Mouse (Mus musculus) 416B (cell line): ENCODE data around the gene Ltbp1.

Experiments
- DNase-seq: peaks from one replicate; pipeline ENCODE4 v3.0.0; 2011; ENCODE audit warnings: low read depth

Ltbp1 gene

GRCm38 (mm10) chr17:75005685-75006680 is 615 bp downstream of the Ltbp1 start:
- no peak for DNase-seq

DNA sequence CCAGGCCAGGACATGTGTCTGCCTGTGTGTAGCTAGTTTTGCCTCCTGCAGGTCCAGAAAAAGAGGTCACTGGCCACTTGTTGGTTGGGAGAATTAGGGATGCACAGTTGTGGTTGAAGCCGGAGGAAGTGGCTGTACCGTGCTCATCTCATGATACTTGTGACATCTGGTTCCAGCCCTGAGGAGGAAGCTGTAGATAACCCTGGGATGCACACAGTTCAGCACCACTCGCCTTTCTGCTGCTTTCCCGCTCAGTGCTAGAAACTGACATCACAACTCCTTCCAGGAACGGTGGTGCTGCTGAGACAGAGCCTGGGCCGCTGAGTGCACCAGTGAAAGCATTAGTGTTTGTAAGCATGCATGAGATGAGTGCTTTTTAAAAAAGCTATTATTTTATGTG is 5.6 kb downstream of the Ltbp1 start:
- peak; percentile 11 for DNase-seq

DNA sequence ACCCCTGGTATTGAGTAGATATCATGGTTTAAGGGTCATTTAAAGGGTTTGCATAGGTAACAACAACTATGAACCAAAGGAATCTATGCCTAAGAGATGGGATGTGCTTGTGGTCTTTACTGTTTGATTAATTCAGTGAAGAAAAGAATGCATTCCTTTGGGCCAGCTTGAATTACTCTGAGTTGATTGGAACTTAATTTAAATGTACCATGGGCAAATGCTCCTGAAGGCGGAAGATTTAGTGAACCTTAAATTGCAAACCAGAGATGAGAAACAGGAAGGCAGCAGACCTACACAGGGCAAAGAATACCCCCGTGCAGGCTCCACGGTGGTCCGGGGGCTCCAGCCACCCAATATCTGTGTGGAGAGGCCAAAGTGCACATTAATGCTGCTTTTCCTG is 7.8 kb downstream of the Ltbp1 start:
- DNase-seq = no peak

DNA sequence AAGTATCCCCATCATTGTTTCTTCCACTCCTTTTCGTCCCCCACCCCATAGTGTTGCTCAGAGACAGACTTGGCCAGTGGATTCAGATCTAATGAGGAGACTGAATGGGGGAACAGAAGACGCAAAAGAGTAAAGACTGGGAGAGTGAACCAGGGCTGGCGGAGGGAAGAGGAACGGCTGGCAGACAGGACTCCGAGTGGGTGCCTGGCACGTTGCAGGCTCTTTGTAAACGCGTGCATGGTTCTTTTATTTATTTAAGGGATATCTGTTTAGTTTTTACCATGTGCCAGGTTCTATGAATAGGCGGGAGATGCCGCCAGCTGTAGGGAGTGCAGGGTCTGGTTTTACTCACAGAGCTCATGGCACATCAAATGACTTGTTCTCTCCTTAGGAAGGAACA is 8.5 kb downstream of the Ltbp1 start:
- no peak for DNase-seq

DNA sequence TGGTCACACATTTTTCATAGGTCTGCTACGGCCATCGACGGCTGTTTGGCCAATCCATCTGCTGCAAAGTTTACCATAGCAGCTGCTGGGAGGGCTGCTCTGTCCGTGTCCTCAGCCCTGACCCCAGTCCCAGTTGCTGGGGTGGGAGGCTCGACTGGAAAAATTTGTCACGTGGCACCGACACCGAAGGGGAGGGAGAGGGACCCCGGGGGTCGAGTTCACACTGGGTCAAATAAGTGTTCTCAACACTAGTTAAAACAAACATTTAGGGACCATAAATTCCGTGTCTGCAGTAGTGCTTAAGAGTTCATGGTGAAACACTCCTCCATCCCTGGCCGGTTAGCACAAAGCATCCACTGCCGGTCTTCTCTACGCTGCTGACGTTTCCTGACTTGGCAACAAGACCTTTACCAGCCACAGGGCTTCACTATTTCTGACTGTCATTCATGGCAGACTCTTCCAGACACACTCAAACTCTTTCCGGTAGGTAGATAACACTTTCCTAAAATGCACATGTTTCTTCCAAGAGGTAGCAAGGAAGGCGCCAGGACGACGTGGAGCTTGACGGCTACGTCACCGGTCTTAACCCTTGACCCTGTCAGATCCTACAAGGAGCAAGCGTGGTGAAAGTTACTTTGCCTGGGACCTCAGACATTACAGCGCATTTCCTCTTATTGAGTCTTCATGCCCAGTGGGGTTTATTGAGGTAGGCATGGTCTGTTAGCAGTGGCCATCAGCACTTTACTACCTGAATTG is 9.4 kb downstream of the Ltbp1 start:
- no peak for DNase-seq

- no peak for DNase-seq
These were observed 10.2 kb downstream of the Ltbp1 start for GRCm38 (mm10) chr17:75015546-75015945.

DNA sequence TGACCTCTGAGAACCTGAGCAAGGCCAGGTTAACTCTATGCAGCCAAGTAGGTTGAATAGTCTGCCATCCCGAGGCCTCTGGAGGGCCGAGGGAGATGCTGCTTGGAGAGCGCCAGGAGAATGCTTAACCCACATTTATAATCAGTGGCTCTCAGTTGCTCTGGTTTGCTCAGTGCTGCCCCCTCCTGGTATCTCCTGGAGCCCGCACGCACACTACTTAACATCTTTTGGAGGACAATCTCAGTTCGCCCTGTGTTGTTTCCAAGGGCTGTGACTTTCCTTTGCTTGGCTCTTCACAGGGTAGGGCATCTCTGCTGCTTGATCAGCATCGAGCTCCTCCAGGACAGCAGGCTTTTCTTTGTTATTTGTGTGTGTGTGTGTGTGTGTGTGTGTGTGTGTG is 12.1 kb downstream of the Ltbp1 start:
- DNase-seq = peak; percentile 35

- DNase-seq = no peak
These were observed 12.8 kb downstream of the Ltbp1 start for GRCm38 (mm10) chr17:75018142-75018541.

GRCm38 (mm10) chr17:75020026-75020425 is 14.7 kb downstream of the Ltbp1 start:
- DNase-seq = no peak

DNA sequence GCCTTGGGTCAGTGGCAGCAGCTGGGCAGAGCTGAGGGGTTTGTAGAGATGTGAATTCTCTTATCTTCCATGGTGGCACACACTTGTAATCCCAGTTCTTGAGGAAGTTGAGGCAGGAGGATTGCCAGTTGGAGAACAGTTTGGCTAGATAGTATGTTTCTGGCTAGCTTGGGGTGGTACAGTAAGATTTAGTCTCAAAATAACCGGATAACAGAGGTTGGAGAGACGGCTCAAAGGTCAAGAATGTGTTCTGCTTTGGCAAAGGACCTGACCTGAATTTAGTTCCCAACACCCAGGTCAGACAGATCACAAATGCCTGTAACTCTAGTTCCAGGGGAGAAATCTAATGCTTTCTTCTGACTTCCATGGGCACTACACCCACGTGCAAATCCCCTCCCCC is 15.3 kb downstream of the Ltbp1 start:
- no peak for DNase-seq

- no peak for DNase-seq
These were observed 22.2 kb downstream of the Ltbp1 start for GRCm38 (mm10) chr17:75027358-75028131.

DNA sequence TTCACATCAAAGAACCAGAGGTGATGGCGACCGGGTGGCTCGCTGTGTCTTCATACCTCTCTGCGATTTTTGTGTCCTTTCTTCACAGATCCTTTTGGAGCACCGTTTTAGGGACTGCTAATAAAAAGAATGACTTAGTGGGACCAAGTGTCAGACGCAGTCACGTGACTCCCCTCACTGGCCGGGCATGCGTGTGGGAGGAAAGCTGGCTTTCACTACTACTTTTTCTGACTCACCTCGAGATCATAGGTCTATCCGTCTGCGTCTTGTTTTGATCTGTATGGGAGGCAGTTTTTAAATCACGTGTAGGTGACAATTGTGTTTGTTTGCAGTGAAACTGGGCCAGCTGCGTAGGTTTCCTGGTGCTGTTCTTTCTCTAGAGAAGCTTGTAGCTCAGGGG is 28.0 kb downstream of the Ltbp1 start:
- no peak for DNase-seq

GRCm38 (mm10) chr17:75033872-75034615 is 28.7 kb downstream of the Ltbp1 start:
- no peak for DNase-seq

GRCm38 (mm10) chr17:75036881-75037280 is 31.5 kb downstream of the Ltbp1 start:
- DNase-seq = no peak

- DNase-seq = no peak
These were observed 33.6 kb downstream of the Ltbp1 start for GRCm38 (mm10) chr17:75039017-75039416.

DNA sequence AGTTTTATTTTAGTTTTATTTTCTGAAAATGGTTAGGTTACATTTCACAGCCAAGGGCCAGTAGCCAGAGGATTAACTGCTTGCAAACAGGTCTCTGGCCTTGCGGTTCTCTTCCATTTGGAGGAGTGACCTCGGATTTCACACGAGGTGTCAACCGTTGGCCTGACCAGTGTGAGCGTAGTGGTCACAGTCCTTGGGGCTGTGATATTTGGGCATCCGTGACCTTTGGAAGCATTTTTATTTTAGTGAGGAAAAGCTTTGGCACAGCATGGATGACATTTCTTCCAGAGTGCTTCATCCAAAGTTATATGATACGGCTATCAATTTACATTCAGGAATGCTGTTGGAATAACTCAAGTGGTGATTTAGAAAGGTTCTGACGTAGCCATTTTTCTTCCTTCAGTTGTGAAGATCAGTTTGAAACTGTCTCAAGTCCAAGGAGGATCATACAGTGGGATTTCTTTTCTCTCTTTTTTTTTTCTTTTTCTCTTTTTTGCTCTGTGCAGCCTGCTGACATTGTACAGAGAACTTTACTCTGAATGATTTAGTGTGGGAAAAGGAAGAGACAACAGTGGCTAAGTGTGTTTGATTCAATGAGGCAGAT is 44.1 kb downstream of the Ltbp1 start:
- no peak for DNase-seq

DNA sequence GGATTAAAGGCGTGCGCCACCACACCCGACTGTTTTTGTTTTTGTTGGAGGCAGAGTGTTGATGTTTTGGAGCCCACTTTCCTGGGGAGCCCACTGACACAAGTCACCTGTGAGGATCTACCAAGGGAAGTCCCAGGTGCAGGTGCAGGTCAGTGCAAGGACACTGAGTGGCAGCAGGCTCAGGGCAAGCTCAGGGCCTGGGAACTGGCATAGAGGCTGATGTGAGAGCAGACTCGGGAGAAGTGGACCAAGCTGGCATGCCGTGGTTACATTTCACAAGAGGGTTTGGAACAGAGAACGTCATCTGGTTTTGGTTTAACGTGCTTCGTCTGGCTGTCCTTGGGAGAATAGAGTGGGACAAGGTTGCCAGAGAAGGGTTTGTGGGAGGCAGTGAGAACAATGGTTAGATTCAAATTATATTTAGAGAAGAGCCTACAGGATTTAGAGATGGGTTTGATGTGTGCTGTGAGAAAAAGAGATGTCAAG is 46.1 kb downstream of the Ltbp1 start:
- no peak for DNase-seq

DNA sequence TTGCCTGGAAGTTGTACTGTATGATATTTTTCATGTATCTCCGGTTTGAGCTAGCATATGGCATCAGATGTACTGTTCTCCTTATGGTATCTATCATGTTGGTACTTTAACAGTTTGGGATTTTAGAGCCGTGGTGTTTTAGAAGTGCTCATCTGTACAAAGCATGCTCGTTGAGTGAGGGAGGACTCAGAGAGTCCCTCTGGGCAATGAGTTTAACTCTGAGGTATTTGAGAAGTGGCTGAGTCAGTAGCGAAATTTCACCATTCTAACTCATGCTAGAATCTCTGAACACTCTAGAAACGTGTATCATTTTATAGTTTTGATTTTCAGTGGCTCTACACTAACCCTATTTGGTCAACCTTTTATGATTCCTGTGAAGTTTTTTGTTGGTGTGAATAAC is 49.9 kb downstream of the Ltbp1 start:
- no peak for DNase-seq

DNA sequence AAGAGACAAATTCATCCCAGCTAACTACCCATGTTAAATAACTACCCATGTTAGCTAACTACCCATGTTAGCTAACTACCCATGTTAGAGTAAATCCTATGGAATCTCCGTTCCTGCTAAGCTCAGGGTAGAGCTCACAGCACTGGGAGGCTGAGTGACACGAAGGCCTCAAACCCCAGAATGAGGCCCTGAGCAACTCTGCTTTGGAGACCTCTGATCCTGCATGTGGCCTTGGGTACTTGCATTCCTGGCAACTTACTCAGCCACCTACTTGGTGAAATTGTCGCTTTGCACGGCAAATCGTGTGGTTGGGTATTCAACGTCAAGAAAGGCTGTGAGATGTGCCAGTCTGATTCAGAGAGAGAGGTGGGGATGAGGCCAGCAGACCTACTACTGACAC is 50.6 kb downstream of the Ltbp1 start:
- no peak for DNase-seq

- no peak for DNase-seq
These were observed 51.3 kb downstream of the Ltbp1 start for GRCm38 (mm10) chr17:75056631-75057030.

DNA sequence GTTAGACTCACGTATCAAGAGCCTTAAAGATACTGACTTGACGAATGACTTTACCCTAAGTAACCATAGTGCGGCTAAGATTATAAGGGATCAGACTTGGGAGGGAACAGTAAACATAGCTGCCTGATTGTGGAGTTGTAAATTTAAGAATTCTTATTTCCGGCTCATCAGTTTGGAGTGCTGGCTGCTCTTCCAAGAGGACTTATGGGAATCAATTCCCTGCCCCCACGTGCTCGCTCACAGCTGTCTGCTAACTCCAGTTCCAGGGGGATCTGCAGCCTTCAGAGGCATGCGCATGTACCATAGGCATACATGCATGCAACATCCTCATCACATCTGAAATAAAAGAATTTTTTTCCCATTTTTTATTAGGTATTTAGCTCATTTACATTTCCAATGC is 61.0 kb downstream of the Ltbp1 start:
- no peak for DNase-seq
